Mouse (Mus musculus) urinary bladder, adult 2 months (tissue): Measurements from ENCODE around the gene Gm37240. TPM values are rescaled to one million over a fixed set of nuclear protein-coding genes. Genes with fewer than 3 reads are reported as not detected.

ENCODE experiments used
- DNase-seq: peaks from one replicate; pipeline ENCODE4 v3.0.0; 2022; ENCODE audit warnings: low spot score
- polyA plus RNA-seq: library from polyadenylated mRNA; depleted of rRNA; stranded (reverse); fragments of >200 nt; gene quantifications from 2 replicates; pipeline ENCODE4 v1.2.3, GENCODE M21; 2012

Gm37240 gene
- polyA plus RNA-seq, 1 experiment, result 1.5 TPM

GRCm38 (mm10) chr3:85398483-85398835, 488.9 kb downstream of the Gm37240 start:
- no peak for DNase-seq

- DNase-seq, result no peak
Measured at GRCm38 (mm10) chr3:85397816-85398482, 489.4 kb downstream of the Gm37240 start.

- no peak for DNase-seq
Measured at GRCm38 (mm10) chr3:85393395-85393794, 493.9 kb downstream of the Gm37240 start.

- no peak for DNase-seq
Measured at GRCm38 (mm10) chr3:85391756-85392155, 495.6 kb downstream of the Gm37240 start.

GRCm38 (mm10) chr3:85391111-85391510, 496.2 kb downstream of the Gm37240 start:
- DNase-seq, result no peak

GRCm38 (mm10) chr3:85385371-85385770, 501.9 kb downstream of the Gm37240 start:
- DNase-seq, result no peak

- DNase-seq, result no peak
Measured at GRCm38 (mm10) chr3:85383330-85383729, 504.0 kb downstream of the Gm37240 start.

- DNase-seq, result no peak
Measured at GRCm38 (mm10) chr3:85378703-85379395, 508.5 kb downstream of the Gm37240 start.

GRCm38 (mm10) chr3:85377946-85378702, 509.2 kb downstream of the Gm37240 start:
- DNase-seq, result no peak

GRCm38 (mm10) chr3:85377505-85377904, 509.8 kb downstream of the Gm37240 start:
- no peak for DNase-seq

- DNase-seq, result no peak
Measured at GRCm38 (mm10) chr3:85376541-85376940, 510.8 kb downstream of the Gm37240 start.

- no peak for DNase-seq
Measured at GRCm38 (mm10) chr3:85373039-85373438, 514.3 kb downstream of the Gm37240 start.

GRCm38 (mm10) chr3:85369847-85370246, 517.5 kb downstream of the Gm37240 start:
- DNase-seq, result no peak

- no peak for DNase-seq
Measured at GRCm38 (mm10) chr3:85369157-85369556, 518.2 kb downstream of the Gm37240 start.

- DNase-seq, result no peak
Measured at GRCm38 (mm10) chr3:85368354-85369120, 518.8 kb downstream of the Gm37240 start.

- no peak for DNase-seq
Measured at GRCm38 (mm10) chr3:85364591-85365343, 522.6 kb downstream of the Gm37240 start.

GRCm38 (mm10) chr3:85362883-85363282, 524.4 kb downstream of the Gm37240 start:
- DNase-seq, result no peak

- DNase-seq, result no peak
Measured at GRCm38 (mm10) chr3:85356373-85356772, 530.9 kb downstream of the Gm37240 start.

- DNase-seq, result no peak
Measured at GRCm38 (mm10) chr3:85348021-85348420, 539.3 kb downstream of the Gm37240 start.

- DNase-seq, result no peak
Measured at GRCm38 (mm10) chr3:85341103-85341860, 546.0 kb downstream of the Gm37240 start.
